Mouse (Mus musculus): ENCODE measurements around the gene Gm8257.
"Not testable (repeated sequence)": the region's sequence is repeated elsewhere in the genome, so short reads cannot be mapped to it uniquely, and the experiment has no call there.

Gm8257 gene

DNA sequence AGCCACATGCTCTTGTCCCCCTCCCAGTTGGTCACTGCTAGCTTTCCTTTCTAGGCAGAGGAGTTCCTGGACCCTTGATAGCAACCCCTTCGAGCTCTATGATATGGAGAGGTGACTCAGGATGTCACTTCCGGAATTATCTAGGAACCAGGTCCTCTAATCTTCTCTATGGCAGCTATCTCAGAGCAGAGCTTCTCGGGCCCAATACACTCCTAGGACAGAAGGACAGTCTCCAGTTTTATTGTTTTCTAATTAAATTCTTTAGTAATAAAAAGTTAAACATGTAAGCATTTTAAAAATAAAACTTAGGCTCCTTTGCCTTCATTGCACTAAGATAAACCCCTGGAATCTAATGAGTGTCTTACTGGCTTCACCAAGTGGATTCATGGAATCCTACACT is at the start of gene Gm8257:
Gene Gm8257 (minus strand): TSS at position 101 of the 400 bp plus-strand sequence.
- DNase-seq (ENCODE audit: extremely low read depth, insufficient read length, low spot score) = not testable (repeated sequence)

DNA sequence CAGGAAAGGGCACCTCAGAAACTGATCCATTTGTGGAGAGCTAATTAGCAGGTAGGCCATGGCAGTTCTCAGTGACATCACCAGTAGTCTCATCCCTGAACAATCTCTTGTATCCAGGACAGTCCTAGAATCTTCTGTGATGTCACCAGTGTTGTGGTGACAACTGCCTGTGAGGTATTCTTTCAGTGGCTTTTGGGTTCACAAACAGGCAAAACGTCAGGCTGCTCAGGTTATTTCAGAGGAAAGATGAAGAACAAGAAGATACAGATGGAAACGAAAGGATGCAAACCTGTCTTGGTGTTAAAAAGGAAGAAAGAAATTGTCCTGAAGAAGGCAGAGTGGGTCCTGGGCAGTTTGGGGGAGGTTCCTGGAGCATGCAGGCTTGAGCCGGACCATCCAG is 44.0 kb upstream of the Gm8257 start, which contains the start of gene Gm8267:
Gene Gm8267 (minus strand): TSS at position 101 of the 400 bp plus-strand sequence.
- no peak for DNase-seq (ENCODE audit: extremely low read depth, insufficient read length, low spot score)

DNA sequence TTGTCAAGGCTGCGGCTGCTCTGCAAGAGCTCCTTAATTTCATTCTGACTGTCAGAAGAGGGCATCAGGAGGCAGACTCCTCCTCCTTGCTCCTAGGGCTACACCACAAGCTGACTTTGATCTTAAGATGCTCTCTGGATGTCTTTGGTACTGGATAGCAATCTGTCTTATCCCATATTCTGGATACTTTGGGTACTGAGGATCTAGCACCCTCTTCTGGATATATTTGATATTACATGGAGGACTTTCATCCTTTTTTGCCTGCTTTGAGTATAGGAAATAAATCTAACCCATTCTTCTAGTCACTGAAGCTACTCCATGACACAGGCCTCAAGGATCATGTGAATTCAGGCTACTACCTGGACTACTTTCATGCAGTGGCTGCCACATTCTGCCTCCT is 36.5 kb upstream of the Gm8257 start:
- not testable (repeated sequence) for DNase-seq (ENCODE audit: extremely low read depth, insufficient read length, low spot score)

DNA sequence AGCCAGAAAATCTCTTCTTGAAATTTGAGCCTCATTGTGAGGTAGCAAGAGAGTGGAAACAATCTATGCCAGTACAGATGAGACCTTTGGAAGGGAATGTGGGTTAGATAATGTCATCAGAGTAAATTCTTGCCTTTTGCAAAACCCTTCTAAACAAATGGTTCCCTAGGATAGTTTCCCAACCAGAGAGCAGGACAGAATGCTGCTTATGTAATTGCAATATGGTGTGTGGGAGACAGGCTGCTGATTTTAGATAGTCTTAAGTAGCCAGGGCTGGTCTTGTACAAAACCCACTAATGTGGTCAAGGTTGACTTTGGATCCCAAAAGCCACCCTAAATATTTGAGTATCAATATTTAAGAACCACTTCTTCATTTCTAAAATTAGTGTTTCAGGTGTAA is 24.5 kb upstream of the Gm8257 start:
- DNase-seq (ENCODE audit: extremely low read depth, insufficient read length, low spot score) = not testable (repeated sequence)

DNA sequence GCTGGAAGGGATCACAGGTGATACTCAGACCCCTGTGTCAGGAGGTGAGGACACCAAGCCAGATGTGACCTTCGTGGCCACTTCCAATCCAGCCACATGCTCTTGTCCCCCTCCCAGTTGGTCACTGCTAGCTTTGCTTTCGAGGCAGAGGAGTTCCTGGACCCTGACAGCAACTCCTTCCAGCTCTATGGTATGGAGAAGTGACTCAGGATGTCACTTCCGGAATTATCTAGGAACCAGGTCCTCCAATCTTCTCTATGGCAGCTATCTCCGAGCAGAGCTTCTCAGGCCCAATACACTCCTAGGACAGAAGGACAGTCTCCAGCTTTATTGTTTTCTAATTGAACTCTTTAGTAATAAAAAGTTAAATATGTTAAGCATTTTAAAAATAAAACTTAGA is 78.5 kb downstream of the Gm8257 start, which contains the start of gene Gm5624:
Gene Gm5624 (minus strand): TSS at position 202 of the 400 bp plus-strand sequence.
- DNase-seq (ENCODE audit: extremely low read depth, insufficient read length, low spot score) = not testable (repeated sequence)

All from 3134 (cell line).